Mouse (Mus musculus) megakaryocyte, embryonic 14.5 days (primary cell): ENCODE measurements at regions not wholly inside any gene's neighbourhood (a gene's known extent, or its start where the extent isn't known, plus 50 kb on each side); places are given as distances from the start of the nearest gene placed in this dataset.

Experiments
- FLI1 ChIP-seq: IDR thresholded peaks from 2 replicates; pipeline ENCODE4 v1.6.1; 2012; ENCODE audit warnings: low read length, inconsistent platforms, mixed read lengths
- GATA1 ChIP-seq: IDR thresholded peaks from 3 replicates; pipeline ENCODE4 v1.6.1; 2012; ENCODE audit warnings: mixed read lengths, low read length, inconsistent platforms, borderline replicate concordance

- no peak for TF ChIP-seq GATA1
- no peak for TF ChIP-seq FLI1
Measured at GRCm38 (mm10) chr10:96863230-96863629, 246.4 kb downstream of the Btg1 start.
